Mouse (Mus musculus) gonadal fat pad, adult 2 months (tissue): Measurements from ENCODE around the gene Galr3. TPM values are rescaled to one million over a fixed set of nuclear protein-coding genes. Genes with fewer than 3 reads are reported as not detected.
"Not testable (repeated sequence)": the region's sequence is repeated elsewhere in the genome, so short reads cannot be mapped to it uniquely, and the experiment has no call there.

ENCODE experiments used
- DNase-seq: peaks from one replicate; pipeline ENCODE4 v3.0.0-alpha.2; 2012; ENCODE audit warnings: low read depth
- polyA plus RNA-seq: library from polyadenylated mRNA; depleted of rRNA; stranded (reverse); fragments of >200 nt; gene quantifications from 2 replicates; pipeline ENCODE4 v1.2.3, GENCODE M21; 2012

Gene Galr3
- polyA plus RNA-seq, 1 experiment = 1.7 TPM

DNA sequence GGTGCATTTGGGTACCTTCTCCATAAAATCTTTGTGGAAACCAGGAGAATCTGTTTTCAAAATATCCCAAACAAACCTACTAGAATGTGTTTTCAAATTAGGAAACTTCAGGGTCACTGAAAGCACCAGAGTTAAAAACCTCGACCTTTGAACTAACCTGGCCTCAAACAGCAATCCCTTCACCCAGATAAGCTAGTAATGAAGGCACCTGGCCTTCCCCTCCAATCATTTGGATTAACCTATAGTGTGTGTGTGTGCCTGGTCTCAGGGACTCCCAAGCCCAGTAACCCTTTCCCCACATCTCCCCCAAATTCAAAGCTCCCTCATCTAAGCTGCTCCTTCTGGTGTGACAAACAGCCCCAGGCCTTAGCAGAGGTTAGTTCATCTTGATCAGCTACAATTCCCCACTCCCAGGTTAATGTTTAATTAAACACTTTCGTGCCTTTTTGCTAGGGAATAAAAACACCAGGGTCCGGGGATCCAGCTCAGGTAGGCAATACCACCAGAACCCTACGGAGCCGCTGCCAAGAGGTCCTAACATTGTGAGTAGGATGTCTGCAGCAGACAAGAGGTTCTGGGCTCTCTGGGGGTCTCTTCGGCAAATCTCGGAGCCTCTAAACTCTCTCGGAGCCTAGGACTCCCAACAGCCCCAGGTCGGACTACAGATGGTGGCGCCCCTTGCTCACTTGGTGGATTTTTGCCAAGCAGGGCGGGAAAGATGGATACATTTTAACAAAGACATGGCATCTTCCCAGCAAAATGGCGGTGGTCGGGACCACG, 15.0 kb upstream of the Galr3 start:
- DNase-seq = no peak

DNA sequence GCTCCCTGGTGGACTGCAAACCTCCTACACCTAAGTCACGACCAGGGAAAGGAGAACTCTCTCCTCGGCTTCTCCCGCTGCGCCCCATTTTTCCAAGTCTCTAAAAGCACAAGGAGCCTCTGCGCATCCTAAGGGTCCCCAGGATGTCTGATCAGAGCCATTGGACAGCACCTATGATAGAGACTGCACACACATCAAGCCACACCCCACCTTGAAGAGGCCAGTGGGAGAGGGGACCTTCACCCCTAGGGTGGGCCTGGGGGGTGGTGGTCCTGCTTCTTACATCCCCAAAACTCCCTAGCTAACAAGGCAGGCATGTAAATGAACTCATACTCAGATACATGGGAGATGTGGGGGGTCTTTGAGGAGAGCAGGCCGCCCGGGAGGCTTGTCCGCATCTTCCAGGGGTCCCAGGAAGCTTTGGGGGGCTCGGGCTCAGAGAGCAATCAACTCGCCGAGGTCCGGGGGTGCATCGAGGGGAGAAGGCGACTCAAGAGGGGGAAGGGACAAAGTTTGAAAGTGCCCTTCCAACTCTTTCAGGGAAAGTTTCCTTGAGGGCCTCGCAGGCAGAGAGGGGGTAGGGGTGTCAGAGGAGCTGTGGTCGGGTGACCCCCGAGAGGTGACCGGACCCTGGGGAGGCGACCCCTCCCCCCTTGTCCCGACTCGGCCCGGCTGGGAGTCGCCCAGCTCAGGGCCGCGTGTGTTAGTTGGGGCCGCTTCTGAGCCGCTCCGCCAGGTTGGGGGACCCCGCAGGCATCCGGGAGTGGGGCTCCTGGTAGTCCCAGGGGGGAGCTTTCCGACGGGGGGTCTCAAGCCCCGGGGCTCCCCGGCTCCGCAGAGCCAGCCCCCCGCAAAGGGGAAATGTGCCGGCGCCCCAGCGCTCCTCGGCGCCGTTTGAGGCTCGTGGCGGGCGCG, 14.1 kb upstream of the Galr3 start:
- no peak for DNase-seq

DNA sequence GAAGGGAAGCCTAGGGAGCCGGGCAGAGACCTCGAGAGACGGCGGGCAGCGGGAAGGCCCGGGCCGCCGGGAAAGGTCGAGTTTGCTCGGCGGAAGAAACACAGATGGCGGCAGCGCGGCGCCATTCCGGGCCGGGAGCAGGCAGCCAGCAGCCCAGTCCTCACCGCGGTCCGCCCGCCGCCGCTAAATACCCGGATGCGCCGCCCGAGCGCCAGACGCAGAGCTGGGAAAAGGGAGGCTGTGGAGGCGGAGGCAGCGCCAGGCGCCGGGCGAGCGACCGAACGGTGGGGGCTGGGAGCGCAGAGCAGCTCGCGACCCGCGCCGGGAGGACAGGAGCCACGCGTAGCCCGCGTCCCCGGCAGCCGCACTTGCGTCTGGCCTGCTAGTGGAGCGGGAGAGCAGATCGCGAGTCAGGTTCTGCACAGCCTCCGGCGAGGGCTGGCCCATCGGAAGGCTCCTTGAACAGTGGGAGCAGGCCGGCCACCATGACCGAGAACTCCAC, 13.4 kb upstream of the Galr3 start, which contains the start of gene H1f0:
Gene H1f0, plus strand, starts transcription at position 214 of the 502 bp plus-strand sequence.
- no peak for DNase-seq

DNA sequence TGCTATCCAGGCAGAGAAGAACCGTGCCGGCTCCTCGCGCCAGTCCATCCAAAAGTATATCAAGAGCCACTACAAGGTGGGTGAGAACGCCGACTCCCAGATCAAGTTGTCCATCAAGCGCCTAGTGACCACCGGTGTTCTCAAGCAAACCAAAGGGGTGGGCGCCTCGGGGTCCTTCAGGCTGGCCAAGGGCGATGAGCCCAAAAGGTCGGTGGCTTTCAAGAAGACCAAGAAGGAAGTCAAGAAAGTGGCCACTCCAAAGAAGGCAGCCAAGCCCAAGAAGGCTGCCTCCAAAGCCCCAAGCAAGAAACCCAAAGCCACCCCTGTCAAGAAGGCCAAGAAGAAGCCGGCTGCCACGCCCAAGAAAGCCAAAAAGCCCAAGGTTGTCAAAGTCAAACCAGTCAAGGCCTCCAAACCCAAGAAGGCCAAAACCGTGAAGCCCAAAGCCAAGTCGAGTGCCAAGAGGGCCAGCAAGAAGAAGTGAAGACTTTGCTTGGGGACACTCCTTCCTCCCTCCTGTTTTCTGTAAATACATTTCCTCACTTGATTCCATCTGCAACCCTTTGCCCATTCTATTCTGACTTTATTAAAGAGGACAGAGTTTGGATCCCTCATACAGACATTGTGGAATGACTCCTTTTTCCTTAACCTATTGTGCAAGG, 12.7 kb upstream of the Galr3 start:
- DNase-seq = no peak

DNA sequence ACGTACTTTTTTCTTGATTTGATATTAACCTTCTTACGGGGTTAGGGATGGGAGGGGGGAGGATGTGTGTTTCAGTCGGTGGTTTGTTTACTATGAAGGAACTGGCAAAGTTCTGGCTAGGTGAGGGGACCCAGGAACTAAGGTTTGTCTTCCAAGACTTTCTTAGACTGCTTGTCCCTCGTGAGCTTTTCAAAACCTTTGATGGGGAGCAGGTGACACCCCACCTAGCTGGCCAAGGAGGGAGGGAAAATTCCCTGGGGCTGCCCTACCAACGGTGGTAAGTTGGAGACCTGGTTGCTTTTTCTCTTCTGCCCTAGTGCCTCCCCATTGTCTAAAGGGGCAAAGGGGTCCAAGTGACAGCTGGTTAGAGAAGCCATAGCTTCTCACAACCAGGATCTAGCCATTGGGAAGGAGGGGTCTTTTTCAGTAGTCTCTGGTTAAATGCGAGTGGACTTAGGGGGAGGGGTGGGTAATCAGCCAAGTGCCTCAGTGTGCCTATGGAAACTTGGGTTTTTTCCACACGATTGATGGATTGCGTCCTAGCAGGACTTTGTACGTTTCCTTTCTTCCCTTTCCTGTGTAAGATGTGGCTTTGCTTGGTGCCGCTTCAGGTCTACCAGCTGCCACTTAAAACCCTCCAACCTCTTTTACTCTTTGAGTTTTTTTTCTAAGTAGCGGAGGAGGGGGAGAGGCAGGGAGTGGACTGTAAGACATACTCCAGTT, 12.0 kb upstream of the Galr3 start:
- no peak for DNase-seq

DNA sequence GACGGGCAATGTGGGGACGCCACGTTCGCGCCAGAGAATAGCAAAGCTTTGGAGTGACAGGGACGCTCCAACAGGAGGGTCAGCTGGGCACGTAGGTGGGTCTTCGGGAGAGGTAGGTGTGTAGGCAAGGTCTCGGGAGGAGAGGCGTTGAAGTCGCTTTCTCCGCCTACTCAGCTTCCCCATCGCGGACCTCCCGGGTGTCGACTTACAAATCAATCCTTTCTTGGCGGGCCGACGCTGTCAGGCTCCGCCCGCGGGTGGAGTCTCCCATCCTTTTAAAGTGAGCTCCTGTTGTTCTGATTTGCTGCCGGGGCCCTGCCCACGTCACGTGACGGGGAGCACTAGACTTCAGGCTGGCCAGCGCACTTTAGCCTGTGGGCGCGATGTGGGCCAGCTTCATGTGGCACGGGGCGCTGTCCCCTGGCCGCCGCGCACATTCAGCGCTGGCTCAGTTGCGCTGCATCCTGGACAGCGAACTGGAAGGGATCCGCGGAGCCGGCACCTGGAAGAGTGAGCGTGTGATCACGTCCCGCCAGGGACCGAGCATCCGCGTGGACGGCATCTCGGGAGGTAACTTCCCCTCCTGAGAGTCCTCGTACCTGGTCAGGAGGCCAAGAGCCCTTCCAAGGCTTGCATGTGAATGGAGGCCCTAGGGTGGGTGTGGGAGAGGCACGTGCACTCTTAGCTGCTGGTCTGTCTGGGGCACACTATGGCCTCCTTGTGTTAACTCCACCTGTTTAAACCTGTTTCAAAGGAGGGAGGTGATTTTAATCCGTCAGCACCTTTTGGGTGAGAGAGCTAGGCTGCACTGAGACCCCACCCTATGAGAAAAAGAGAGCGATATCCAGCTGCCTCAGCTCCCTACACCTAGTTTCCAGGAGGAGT, 10.9 kb upstream of the Galr3 start:
- DNase-seq = peak; percentile 57

DNA sequence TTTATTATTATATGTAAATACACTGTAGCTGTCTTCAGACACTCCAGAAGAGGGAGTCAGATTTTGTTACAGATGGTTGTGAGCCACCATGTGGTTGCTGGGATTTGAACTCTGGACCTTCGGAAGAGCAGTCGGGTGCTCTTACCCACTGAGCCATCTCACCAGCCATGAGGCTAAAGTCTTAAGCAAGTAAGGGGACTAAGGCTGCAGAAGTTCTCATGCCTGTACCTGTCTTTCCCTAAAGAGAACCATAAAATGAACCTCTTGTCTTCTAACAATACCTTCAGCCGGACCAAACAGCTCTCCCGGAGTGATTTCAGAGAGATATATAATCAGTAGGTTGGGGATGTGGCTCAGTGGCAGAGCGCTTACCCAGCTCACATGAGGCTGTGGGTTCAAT, 9.8 kb upstream of the Galr3 start:
- DNase-seq = not testable (repeated sequence)

DNA sequence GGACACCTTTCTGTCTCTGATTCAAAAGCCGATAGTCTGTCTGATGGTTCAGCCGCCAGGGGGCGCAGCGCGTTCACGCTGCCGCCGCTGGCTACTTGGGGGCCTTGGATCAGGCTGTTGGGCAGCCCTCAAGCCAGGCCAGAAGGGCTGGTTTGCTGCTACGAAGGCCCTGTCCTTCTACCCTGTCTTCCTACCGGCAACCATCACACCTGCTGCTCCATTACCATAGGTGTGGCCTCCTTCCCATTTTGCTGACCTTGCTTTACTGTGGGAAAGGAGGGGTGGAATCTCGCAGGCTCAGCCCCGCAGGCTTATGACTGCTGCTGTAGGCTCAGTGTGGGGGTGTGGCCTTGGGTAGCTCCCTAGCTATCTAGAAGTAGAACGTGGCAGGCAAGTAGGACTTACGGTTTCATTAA, 3.8 kb upstream of the Galr3 start:
- no peak for DNase-seq

DNA sequence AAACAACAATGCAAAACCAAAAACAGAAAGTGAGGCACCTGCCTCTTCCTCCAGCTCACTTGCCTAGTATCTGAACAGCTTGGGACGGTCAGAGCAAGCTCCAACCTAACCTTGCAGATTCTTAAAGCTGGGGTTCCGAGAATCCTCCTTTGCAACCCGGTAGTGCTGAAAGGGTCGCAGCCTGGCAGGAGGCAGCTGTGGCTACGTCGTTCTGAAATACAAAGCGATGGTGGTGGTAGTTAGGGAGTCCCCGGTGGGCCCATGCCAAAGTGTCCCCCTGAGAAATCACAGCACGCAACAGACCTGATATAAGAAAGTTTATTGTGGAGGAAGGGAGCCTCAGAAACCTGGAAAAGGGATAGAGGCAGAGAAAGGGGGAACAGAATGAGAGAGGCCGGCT, 3.4 kb upstream of the Galr3 start:
- no peak for DNase-seq

DNA sequence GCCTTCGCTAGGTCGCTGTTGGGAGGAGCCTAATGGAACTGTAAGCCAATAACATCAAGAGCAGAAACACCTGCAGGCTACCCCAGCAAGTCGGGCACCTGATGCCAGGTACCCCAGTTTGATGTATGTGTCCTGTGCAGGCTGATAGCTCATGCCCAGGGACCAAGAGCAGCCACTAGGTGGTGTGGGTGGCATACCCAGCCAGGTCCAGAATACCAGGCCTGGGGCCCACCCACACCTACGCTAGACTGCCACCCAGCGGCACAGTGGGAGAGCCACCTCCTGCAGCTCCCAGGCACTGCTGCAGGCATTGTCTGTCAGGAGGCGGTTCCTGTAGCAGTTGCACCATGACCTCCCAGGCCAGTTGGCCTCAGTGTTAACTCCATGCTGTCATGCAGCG, 2.8 kb upstream of the Galr3 start:
- no peak for DNase-seq

DNA sequence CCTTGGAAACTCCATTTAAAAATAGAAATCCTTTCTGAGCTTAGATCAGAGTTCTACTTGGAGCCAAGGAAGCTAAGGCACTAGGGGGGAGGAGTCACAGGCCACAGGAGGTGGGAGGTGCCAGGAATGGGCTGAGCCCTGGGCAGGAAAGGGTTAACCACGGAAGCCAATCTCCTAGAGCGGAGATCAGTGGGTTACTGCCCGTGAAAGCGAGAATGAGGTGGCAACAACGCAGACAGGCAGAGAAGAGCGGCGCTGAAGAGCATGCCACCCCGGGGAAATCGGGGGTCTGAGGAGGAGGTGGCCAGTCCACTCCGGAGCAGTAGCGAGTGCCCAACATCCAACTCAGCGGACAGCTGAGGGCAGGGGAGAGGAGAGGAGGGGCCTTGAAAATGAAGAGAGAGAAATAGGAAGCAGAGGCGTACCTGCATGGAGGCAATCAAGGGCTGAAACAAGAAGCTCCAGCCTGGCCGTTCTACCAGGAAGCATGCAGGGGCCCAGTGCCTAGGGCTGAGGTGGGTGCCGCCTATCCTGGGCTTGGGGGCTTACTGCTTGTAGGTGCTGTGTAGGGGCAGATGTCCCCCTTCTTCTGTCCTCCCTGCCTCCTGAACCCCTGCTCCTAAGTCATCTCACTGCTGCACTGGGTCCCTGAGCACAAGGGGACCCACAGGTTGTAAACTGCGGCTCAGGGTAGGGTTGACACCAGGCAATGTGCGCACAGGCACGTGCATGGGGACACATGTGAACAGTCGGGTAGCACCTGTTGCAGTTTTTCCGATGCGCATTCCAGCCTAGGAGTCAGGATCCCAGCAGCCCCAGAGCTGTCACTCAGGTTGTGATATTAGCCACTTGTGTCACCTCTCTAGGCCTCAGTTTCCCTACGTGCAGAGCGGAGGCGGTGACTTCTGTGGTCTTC, 926 bp upstream of the Galr3 start:
- no peak for DNase-seq

DNA sequence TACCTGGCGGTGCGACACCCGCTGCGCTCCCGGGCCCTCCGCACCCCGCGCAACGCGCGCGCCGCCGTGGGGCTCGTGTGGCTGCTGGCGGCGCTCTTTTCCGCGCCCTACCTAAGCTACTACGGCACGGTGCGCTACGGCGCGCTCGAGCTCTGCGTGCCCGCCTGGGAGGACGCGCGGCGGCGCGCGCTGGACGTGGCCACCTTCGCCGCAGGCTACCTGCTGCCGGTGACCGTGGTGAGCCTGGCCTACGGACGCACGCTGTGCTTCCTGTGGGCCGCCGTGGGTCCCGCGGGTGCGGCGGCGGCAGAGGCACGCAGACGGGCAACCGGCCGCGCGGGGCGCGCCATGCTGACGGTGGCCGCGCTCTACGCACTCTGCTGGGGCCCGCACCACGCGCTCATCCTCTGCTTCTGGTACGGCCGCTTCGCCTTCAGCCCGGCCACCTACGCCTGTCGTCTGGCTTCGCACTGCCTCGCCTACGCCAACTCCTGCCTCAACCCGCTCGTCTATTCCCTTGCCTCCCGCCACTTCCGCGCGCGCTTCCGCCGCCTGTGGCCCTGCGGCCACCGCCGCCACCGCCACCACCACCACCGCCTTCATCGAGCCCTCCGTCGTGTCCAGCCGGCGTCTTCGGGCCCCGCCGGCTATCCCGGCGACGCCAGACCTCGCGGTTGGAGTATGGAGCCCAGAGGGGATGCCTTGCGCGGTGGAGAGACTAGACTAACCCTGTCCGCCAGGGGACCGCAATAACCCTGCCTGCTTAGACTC, 1.2 kb downstream of the Galr3 start:
- DNase-seq = no peak

DNA sequence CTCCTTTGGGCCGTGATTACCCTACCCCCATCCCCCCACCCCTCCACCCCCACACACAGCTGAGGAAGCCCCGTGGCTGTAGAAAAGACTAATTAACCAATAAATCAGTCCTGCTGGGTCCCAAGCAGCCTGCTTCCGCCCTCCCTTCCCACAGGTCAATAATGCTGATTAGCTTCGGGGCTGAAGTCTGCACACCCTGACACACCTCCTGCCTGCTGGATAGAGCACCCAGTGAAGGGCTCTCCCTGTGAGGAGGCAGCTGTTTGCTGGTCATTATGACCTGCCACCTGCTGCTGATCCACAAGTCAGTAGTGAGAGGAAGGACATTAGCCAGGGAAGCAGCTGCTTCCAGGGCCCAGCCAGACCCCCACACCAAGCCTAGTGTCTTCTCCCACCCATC, 3.2 kb downstream of the Galr3 start:
- DNase-seq = no peak

DNA sequence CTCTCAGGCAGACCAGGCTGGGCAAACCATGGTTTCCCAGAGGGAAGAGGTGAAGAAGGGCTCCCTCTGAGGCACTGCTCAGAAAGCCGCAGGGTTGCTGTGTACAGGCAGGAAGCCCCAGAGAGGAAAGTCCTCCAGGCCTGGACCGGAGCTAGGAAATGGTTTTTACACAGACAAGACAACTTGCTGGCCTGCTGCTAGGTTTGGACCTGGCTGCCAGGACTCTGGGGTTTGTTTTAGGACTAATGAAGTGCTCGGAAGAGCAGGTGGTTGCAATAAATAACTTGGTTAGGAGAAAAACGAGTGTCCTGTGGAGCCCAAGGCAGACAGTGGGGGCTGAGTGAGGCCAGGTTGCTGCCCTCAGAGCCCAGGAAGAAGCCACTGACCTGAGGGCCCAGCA, 6.5 kb downstream of the Galr3 start:
- no peak for DNase-seq

DNA sequence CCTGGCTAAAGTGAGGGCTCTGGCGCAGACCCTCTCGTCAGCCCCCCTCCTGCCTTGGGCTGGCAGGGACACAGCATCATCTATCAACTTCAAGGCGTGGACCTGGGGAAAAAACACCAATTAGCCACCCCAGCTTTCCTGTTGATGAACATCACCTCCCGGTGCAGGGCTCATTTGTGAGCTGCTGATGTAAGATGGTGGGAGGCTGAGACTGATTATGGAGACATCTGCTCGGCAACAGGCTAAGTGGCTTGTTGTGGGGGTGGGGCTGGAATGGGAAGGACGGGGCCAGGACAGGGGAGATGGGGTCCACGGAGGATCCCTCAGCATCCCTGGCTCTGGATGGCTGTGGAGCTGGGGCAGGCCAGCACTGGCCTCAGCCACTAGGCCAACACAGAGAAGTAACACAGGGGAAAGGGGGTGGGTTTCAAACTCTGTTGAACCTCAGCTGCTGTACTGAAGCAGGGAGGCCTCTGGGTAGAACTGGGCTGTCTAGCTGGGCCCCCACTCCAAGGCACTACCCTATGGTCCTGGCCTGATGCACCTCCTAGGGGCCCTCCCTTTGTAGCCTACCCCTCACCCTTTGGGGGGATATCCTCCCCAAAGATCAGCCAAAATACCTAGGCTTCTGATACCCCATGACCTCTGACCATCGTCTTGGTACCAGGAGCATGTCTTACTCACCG, 8.6 kb downstream of the Galr3 start:
- no peak for DNase-seq

DNA sequence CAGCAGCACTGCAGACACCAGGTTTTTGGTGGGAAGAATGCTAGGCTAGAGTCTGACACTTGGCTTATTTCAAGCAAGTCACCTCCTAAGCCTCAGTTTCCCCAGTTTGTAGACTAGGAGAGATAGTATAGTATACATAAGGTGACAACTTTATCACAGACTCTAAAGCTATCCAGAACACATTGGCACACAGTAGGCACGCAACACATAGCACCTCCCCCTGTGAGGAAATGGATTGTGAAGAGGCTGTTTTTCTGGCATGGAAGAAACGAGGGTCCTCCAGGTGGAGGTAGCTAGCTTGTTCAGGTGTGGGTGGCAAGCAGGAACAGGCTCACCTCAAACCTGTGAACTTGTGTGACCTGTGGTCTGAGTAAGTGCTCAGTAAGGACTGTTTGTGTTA, 9.3 kb downstream of the Galr3 start:
- no peak for DNase-seq

DNA sequence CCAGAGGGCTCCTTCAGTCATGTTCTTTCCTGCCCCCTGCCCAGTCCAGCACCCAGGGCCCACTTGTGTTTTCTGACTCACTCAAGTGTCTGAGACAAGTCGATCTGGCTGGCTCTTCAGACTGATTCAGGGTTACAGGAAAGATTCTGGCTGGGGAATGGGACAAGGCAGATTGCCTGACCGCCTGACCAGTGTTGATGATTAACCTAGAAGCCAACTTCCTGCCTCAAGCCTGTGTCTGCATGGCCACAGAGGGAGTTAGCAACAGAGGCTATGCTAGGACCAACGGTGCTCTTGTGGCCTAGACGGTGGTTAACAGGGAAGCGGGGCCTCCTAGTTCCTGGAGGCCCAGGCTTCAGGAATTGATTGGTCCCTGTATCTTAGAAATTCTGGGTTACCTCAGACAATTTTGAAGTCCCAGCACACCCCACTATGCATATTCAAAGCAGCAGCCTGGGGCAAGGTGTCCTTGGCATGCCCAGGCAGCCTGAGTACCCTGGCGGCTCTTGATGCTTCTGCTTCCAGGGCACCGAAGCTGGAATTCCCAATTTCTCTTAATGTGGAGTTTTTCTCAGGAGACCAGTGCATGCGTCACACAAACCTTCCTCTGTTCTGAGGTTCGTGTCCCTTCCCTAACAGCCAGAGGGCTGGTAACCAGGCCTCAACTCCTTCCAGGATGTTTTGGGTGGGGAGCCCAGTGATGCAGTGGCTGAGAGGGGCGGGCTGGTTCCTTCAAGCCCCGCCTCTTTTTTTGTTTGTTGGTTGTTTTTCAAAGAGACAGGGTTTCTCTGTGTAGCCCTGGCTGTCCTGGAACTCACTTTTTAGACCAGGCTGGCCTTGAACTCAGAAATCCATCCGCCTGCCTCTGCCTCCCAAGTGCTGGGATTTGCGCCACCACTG, 10.0 kb downstream of the Galr3 start:
- DNase-seq = no peak
